ENCODE assay signal across 23 mouse cellular contexts in the genomic region with DNA sequence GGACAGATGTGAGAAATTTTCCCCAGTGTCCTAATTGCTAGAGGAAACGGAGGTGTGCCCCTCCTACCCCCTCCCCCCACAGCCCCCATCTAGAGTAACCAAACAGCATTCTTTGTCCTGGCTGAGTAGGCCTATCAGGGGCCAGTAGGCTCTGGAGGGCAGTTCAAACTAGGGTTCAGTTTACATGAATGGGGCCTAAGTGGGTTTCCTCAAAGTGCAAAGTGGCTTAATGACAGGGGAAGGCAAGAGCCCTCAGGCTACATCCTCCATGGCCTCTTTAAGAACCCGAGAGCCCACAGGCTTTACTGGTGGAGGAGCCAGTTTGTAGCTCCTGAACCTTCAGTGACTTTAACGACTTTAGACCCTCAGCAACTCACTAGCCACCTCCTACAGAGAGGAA. TPM values are rescaled to one million over a fixed set of nuclear protein-coding genes. Genes with fewer than 3 reads are reported as not detected.
A peak's percentile ranks its signal among the peaks of the same experiment; 100 is the strongest.
DNase-seq lines count a peak whose midpoint lies in the region; ATAC-seq and TF ChIP-seq lines count a peak whose summit lies in the region.
"Had no signal": no experiment of that assay in that cellular context is flagged by ENCODE, and none has a peak within 500 bp of the region (broad histone marks: within the 10 kb centered on the region; RNA-seq: fewer than 3 reads in every experiment).

No protein-coding gene starts in this region.

- H3K4me2 ChIP-seq in kidney, postnatal 0 days (ENCODE audit: low read length) = no peak overlapping the region
- H3K4me2 ChIP-seq: intestine, embryonic 15.5 days; liver, embryonic 15.5 days; midbrain, embryonic 13.5 days had no signal

- H3K36me3 ChIP-seq in kidney, postnatal 0 days (ENCODE audit: insufficient read depth, low read length) = no peaks in the 10 kb centered on the region
- H3K36me3 ChIP-seq: forebrain, embryonic 10.5 days; intestine, embryonic 15.5 days; liver, embryonic 15.5 days; midbrain, embryonic 13.5 days had no signal

- H3K4me1 ChIP-seq in kidney, postnatal 0 days (replicated peaks; ENCODE audit: insufficient read depth, low read length) = 0 out of 2 replicates have a peak, but pooled peaks cover 8% of the 10 kb centered on the region

- H3K4me3 ChIP-seq in kidney, postnatal 0 days (replicated peaks; ENCODE audit: low read depth, low read length) = no peak overlapping the region
- H3K4me3 ChIP-seq: forebrain, embryonic 10.5 days; heart, adult 2 months; intestine, embryonic 15.5 days; liver, embryonic 15.5 days; megakaryocyte, embryonic 14.5 days; midbrain, embryonic 13.5 days had no signal

- TF ChIP-seq CTCF in kidney, postnatal 0 days (IDR thresholded peaks at IDR 0.05; ENCODE audit: low read depth) = no peak

- H3K9me3 ChIP-seq in kidney, postnatal 0 days (replicated peaks; ENCODE audit: low read length) = no peaks in the 10 kb centered on the region
- H3K9me3 ChIP-seq: forebrain, embryonic 10.5 days; intestine, embryonic 15.5 days; liver, embryonic 15.5 days; megakaryocyte, embryonic 14.5 days; midbrain, embryonic 13.5 days had no signal

- no peak overlapping the region for H3K9ac ChIP-seq in kidney, postnatal 0 days (ENCODE audit: low read depth, low read length)
- H3K9ac ChIP-seq: forebrain, postnatal 0 days; intestine, embryonic 15.5 days; liver, embryonic 15.5 days; midbrain, embryonic 13.5 days had no signal

- 13% methylated on average over 3 of the region's 3 CpGs for WGBS in kidney, postnatal 0 days

- DNase-seq in kidney, postnatal 0 days (ENCODE audit: low spot score) = no peak
- no peak for DNase-seq in kidney, adult 11 months
- DNase-seq in ES-CJ7 (ENCODE audit: low read depth, low spot score) = peak; percentile 50
- DNase-seq in embryo, embryonic 10.5 days (ENCODE audit: low spot score) = peak; percentile 60
- DNase-seq in forelimb bud, embryonic 11.5 days (ENCODE audit: low read depth, low spot score) = peak; percentile 81
- DNase-seq in thymus, postnatal 36 days = no peak
- DNase-seq in frontal cortex, postnatal 25 days (ENCODE audit: low spot score in 2 of 2) = no peak
- DNase-seq: adrenal gland, postnatal 36 days; cerebellum, adult 9-10 months; forebrain, postnatal 0 days; gastrocnemius, postnatal 36 days; heart, adult 2 months; heart, postnatal 36 days; kidney, postnatal 36 days; liver; lung, postnatal 14 days had no signal

- no peak overlapping the region for H3K27ac ChIP-seq in kidney, postnatal 0 days
- H3K27ac ChIP-seq: forebrain, embryonic 10.5 days; heart, adult 2 months; intestine, embryonic 15.5 days; liver, embryonic 15.5 days; midbrain, embryonic 13.5 days had no signal

- ATAC-seq in kidney, postnatal 0 days (replicated peaks; ENCODE audit: low FRiP score, low read depth) = peak; percentile 38; the same call in 1 of the 2 replicates
- ATAC-seq: forebrain, postnatal 0 days; hindbrain, embryonic 16.5 days; intestine, embryonic 15.5 days; midbrain, embryonic 13.5 days had no signal

- no peaks in the 10 kb centered on the region for H3K27me3 ChIP-seq in kidney, postnatal 0 days (ENCODE audit: insufficient read depth, low read length)

RNA-seq across cellular contexts. Expression of gene Cldn9, which starts 12.0 kb away (rescaled TPM):
- polyA plus RNA-seq in kidney, postnatal 0 days (2015; fragmentation: Nextera tagmentation; extraction: Ambion mirVana) = 41.2 and 41.8 TPM in 2 replicates
- polyA plus RNA-seq: heart, adult 2 months; liver, embryonic 15.5 days; urinary bladder, adult 2 months had no signal

RNA-seq across cellular contexts. Expression of gene Cldn6, which starts 16.8 kb away (rescaled TPM):
- 131 and 155 TPM in 2 replicates for polyA plus RNA-seq in kidney, postnatal 0 days (2015; fragmentation: Nextera tagmentation; extraction: Ambion mirVana)
- polyA plus RNA-seq: heart, adult 2 months; urinary bladder, adult 2 months had no signal

RNA-seq across cellular contexts. Expression of gene Tnfrsf12a, which starts 18.5 kb away (rescaled TPM):
- 47.0 and 50.0 TPM in 2 replicates for polyA plus RNA-seq in kidney, postnatal 0 days (2015; fragmentation: Nextera tagmentation; extraction: Ambion mirVana)

RNA-seq across cellular contexts. Expression of gene Thoc6, which starts 22.1 kb away (rescaled TPM):
- 32.3 and 35.5 TPM in 2 replicates for polyA plus RNA-seq in kidney, postnatal 0 days (2015; fragmentation: Nextera tagmentation; extraction: Ambion mirVana)

RNA-seq across cellular contexts. Expression of gene Hcfc1r1, which starts 22.4 kb away (rescaled TPM):
- polyA plus RNA-seq in kidney, postnatal 0 days (2015; fragmentation: Nextera tagmentation; extraction: Ambion mirVana) = 116 and 120 TPM in 2 replicates

Comparison
In these comparisons a context has a peak if more than half of its experiments do, and no peak if none do; other contexts are left out.
1. DNase-seq: peak in ES-CJ7 (single experiment), embryo, embryonic 10.5 days (single experiment) and forelimb bud, embryonic 11.5 days (single experiment); none in kidney, postnatal 0 days (single experiment), kidney, adult 11 months (single experiment), thymus, postnatal 36 days (0 of 2) and frontal cortex, postnatal 25 days (0 of 2).